Mouse (Mus musculus) frontal cortex, postnatal 14 days (tissue): ENCODE data around the gene Tent4b.

Source experiments
- DNase-seq, 2 experiments: peaks; one replicate each; pipeline ENCODE4 v3.0.0; 2022; ENCODE audit warnings: low spot score in 2 of 2

Tent4b gene

GRCm38 (mm10) chr8:88301589-88302437 is 102.8 kb downstream of the Tent4b start:
- no peak for DNase-seq

DNA sequence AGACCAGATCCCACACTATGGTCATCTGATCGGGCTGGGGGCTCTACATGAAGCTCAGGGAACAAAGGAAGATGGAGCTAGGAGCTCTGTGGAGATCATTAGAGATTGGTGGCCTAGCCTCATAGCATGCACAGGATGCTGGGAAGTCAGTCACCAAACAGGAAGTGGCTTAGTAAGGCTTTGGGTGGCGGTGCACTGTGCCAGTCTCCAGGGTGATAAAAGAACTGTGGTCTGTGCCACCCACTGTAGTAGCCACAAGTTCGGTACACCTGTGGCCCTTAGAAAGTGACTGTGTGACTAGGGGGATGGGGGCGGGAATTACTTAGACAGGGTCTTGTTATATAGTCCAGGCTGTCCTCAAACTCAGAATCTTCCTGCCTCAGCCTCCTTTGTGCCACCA is 106.8 kb downstream of the Tent4b start:
- DNase-seq, result no peak

DNA sequence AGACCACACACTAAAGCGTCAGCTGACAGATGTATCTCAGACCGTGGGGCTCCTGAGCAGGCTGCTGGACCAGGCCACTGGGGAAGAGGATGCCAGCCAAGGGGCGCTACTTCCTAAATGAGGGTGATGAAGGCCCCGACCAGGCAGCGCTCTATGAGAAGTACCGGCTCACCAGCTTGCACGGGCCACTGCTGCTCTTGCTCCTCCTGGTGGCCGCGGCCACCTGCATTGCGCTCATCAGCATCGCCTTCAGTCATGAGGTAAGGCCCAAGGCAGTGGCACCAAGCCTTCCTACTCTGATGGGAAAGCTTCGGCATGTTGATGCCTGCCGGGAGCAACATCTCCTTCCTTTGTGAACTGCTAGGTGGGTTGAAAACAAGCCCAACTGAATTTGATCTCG is 107.5 kb downstream of the Tent4b start:
- DNase-seq, result no peak

- no peak for DNase-seq
Observed at GRCm38 (mm10) chr8:88307736-88308135, 108.7 kb downstream of the Tent4b start.
